ENCODE assay signal across 15 mouse cellular contexts in the genomic region with DNA sequence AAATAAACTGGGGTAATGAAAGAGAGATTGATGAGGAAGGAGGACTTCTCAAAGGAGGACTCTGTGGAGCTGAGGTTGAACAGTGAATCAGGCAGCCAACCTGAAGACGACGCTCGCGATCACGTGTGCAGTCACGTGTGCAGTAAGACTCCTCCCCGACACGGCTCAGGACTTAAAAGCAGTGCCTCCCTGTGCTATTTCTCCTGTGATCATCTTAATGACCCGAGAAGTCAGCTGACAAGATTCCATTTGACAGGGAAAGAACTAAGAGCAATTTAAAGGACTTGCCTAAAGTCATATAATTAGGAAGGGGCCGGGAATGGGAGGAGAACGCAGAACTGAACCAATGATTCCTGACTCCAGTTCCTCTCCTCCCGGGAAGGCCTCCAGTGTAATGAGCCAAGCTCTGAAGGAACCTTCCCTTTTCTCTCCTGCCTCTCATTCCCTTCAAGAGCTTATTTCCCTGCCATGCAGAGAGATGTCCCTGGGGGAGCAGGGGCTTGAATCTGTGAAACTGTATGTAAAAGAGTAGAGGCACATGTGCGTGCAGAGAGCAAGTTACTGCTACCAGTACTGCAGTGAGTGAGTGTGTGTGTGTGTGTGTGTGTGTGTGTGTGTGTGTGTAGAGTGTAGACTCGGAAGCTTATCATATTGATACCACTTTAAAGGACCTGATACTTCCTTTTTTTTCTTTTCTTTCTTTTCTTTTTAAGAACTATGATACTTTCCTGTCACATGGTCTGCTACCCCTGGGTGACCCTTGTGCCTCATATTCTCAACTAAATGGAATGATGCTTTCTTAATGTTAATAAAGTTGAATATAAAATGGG. TPM values are rescaled to one million over a fixed set of nuclear protein-coding genes. Genes with fewer than 3 reads are reported as not detected.
DNase-seq lines count a peak whose midpoint lies in the region; ATAC-seq and TF ChIP-seq lines count a peak whose summit lies in the region.
"Had no signal": no experiment of that assay in that cellular context is flagged by ENCODE, and none has a peak within 500 bp of the region (broad histone marks: within the 10 kb centered on the region; RNA-seq: fewer than 3 reads in every experiment).

No protein-coding gene starts in this region.

- H3K27me3 ChIP-seq in spleen, adult 2 months (ENCODE audit: control insufficient read depth, insufficient read depth, low read length) = no peaks in the 10 kb centered on the region
- H3K27me3 ChIP-seq in kidney, postnatal 0 days (ENCODE audit: insufficient read depth, low read length) = no peaks in the 10 kb centered on the region
- H3K27me3 ChIP-seq in splenic B cell, adult 2 months (ENCODE audit: control insufficient read depth, insufficient read depth, low read length, poor library complexity, severe bottlenecking) = no peaks in the 10 kb centered on the region
- H3K27me3 ChIP-seq: intestine, embryonic 15.5 days had no signal

- no peak for TF ChIP-seq CTCF in spleen, adult 2 months (IDR thresholded peaks at IDR 0.05; ENCODE audit: extremely low read depth, insufficient read depth, insufficient read length, insufficient replicate concordance)
- no peak for TF ChIP-seq CTCF in kidney, postnatal 0 days (IDR thresholded peaks at IDR 0.05; ENCODE audit: low read depth)

- no peak overlapping the region for H3K9ac ChIP-seq in kidney, postnatal 0 days (ENCODE audit: low read depth, low read length)
- H3K9ac ChIP-seq: intestine, embryonic 15.5 days; lung, embryonic 14.5 days; neural tube, embryonic 13.5 days had no signal

- no peak overlapping the region for H3K4me3 ChIP-seq in spleen, adult 2 months (ENCODE audit: extremely low read depth, insufficient read depth, insufficient read length)
- H3K4me3 ChIP-seq in kidney, postnatal 0 days (replicated peaks; ENCODE audit: low read depth, low read length) = no peak overlapping the region
- H3K4me3 ChIP-seq: intestine, embryonic 15.5 days had no signal

- H3K4me1 ChIP-seq in spleen, adult 2 months (ENCODE audit: control insufficient read depth, insufficient read depth, insufficient read length) = peaks cover 7% of the 10 kb centered on the region
- H3K4me1 ChIP-seq in kidney, postnatal 0 days (replicated peaks; ENCODE audit: insufficient read depth, low read length) = no peaks in the 10 kb centered on the region; the same call in 1 of the 2 replicates

- TF ChIP-seq POLR2A in spleen, adult 2 months (IDR thresholded peaks at IDR 0.05; ENCODE audit: low read depth, low read length) = no peak

- peak overlapping the region; percentile 62 for H3K27ac ChIP-seq in spleen, adult 2 months (ENCODE audit: insufficient read depth, low read length)
- no peak overlapping the region for H3K27ac ChIP-seq in kidney, postnatal 0 days
- H3K27ac ChIP-seq: intestine, embryonic 15.5 days; neural tube, embryonic 13.5 days had no signal

- H3K4me2 ChIP-seq in kidney, postnatal 0 days (ENCODE audit: low read length) = no peak overlapping the region; the same call in 1 of the 2 replicates
- H3K4me2 ChIP-seq: intestine, embryonic 15.5 days; neural tube, embryonic 13.5 days had no signal

- WGBS in spleen, adult 2 months = 58% methylated on average over 14 of the region's 14 CpGs
- WGBS in kidney, postnatal 0 days = 30% methylated on average over 14 of the region's 14 CpGs

- peak; percentile 37 to 56 for DNase-seq in spleen, adult 2 months (ENCODE audit: low read depth in 1 of 2, low spot score in 2 of 2)
- no peak for DNase-seq in spleen, postnatal 14 days (ENCODE audit: low spot score in 2 of 2)
- DNase-seq in T-cell, adult 2 months (ENCODE audit: low spot score) = peak; percentile 36
- DNase-seq in kidney, postnatal 0 days (ENCODE audit: low spot score) = peak; percentile 71
- DNase-seq in splenic B cell, adult 2 months (ENCODE audit: low read depth, low spot score) = peak; percentile 85
- DNase-seq in adrenal gland, postnatal 14 days = no peak
- no peak for DNase-seq in urinary bladder, adult 18-20 months (ENCODE audit: low spot score in 2 of 2)
- DNase-seq: adrenal gland, postnatal 10 days; cerebellum, adult 8-10 months; heart, adult 18-20 months; lung, embryonic 14.5 days; thymus, adult 2 months had no signal

- ATAC-seq in kidney, postnatal 0 days (replicated peaks; ENCODE audit: low FRiP score, low read depth) = peak; percentile 78
- ATAC-seq: forebrain, embryonic 14.5 days; intestine, embryonic 15.5 days had no signal

- H3K9me3 ChIP-seq in kidney, postnatal 0 days (replicated peaks; ENCODE audit: low read length) = no peaks in the 10 kb centered on the region
- H3K9me3 ChIP-seq: neural tube, embryonic 13.5 days had no signal

- no peaks in the 10 kb centered on the region for H3K36me3 ChIP-seq in spleen, adult 2 months (ENCODE audit: control insufficient read depth, insufficient read depth, low read length)
- no peaks in the 10 kb centered on the region for H3K36me3 ChIP-seq in kidney, postnatal 0 days (ENCODE audit: insufficient read depth, low read length)
- H3K36me3 ChIP-seq in splenic B cell, adult 2 months (ENCODE audit: control insufficient read depth, insufficient read depth, low read length, poor library complexity, severe bottlenecking) = no peaks in the 10 kb centered on the region
- H3K36me3 ChIP-seq: intestine, embryonic 15.5 days; neural tube, embryonic 13.5 days had no signal

RNA-seq across cellular contexts. Expression of a gene that starts 1.7 kb away (rescaled TPM):
- polyA plus RNA-seq in spleen, adult 2 months (2012; rRNA removed) = 12.2 and 12.5 TPM in 2 replicates
- polyA plus RNA-seq in kidney, postnatal 0 days (2015; fragmentation: Nextera tagmentation; extraction: Ambion mirVana) = 8.4 and 9.1 TPM in 2 replicates
- 3.3 and 4.8 TPM in 2 replicates for total RNA-seq in adrenal gland, postnatal 14 days (2021)

RNA-seq across cellular contexts. Expression of a gene that starts 44.1 kb away (rescaled TPM):
- 10.8 and 11.1 TPM in 2 replicates for polyA plus RNA-seq in spleen, adult 2 months (2012; rRNA removed)
- polyA plus RNA-seq in kidney, postnatal 0 days (2015; fragmentation: Nextera tagmentation; extraction: Ambion mirVana) = 12.1 and 14.6 TPM in 2 replicates
- total RNA-seq in adrenal gland, postnatal 14 days (2021) = 57.0 and 58.8 TPM in 2 replicates

Comparison
In these comparisons a context has a peak if more than half of its experiments do, and no peak if none do; other contexts are left out.
1. DNase-seq: peak in spleen, adult 2 months (2 of 2), T-cell, adult 2 months (single experiment), kidney, postnatal 0 days (single experiment) and splenic B cell, adult 2 months (single experiment); none in spleen, postnatal 14 days (0 of 2), adrenal gland, postnatal 14 days (single experiment) and urinary bladder, adult 18-20 months (0 of 2).